Mouse (Mus musculus) liver, adult 2 months (tissue): ENCODE data around the gene Tgfbr2.

Experiments
- CTCF ChIP-seq: fragments of 200-500 bp; IDR thresholded peaks from 2 replicates; pipeline ENCODE4 v1.5.1; 2011; ENCODE audit warnings: low read depth, low read length, control low read depth
- POLR2A ChIP-seq: fragments of 200-500 bp; IDR thresholded peaks from 2 replicates; pipeline ENCODE4 v1.6.1; 2011; ENCODE audit warnings: low read length, control low read depth; ENCODE audit not compliant: insufficient read depth; ENCODE audit errors: extremely low read depth

DNA sequence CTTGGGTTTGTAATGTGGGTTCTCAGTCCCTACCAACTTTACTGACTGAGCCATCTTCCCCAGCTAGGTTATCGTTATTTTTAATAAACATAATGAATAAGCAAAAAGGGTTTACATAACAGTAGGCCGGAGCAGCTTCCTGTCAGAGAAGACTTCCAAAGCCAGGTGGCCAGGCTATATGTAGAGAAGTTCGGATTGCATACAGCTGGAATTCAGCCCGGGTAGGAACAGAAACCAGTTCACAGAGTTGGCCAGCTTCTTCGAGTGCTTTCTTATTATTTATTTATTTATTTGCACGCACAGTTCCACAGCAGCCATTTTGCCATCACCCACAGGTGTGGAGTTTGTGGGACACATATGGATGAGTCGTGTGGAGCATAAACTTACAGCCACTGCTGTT lies 53.7 kb downstream of the Tgfbr2 start:
- TF ChIP-seq POLR2A (no peak), CTCF (no peak)
